Comparison of ENCODE assay signal across 27 mouse cellular contexts in genomic region chr15:69223411-69223810, GRCm38 (mm10).
"Had no signal": no experiment of that assay in that cellular context is flagged by ENCODE, and none has a peak within 500 bp of the region (broad histone marks: within the 10 kb centered on the region; RNA-seq: fewer than 3 reads in every experiment).

No protein-coding gene starts in this region.

- H3K4me1 ChIP-seq: limb, embryonic 10.5 days; limb, embryonic 12.5 days; limb, embryonic 13.5 days; limb, embryonic 15.5 days; liver, embryonic 12.5 days; liver, embryonic 13.5 days; liver, embryonic 15.5 days; lung, embryonic 15.5 days; megakaryocyte, embryonic 14.5 days; midbrain, embryonic 10.5 days; midbrain, embryonic 13.5 days; midbrain, embryonic 15.5 days had no signal

- H3K9me3 ChIP-seq: limb, embryonic 10.5 days; limb, embryonic 12.5 days; limb, embryonic 13.5 days; limb, embryonic 15.5 days; liver, embryonic 12.5 days; liver, embryonic 13.5 days; liver, embryonic 15.5 days; lung, embryonic 15.5 days; midbrain, embryonic 10.5 days; midbrain, embryonic 12.5 days; midbrain, embryonic 13.5 days; midbrain, embryonic 15.5 days had no signal

- H3K27me3 ChIP-seq: limb, embryonic 12.5 days; limb, embryonic 13.5 days; limb, embryonic 15.5 days; liver, embryonic 12.5 days; liver, embryonic 13.5 days; liver, embryonic 15.5 days; lung, embryonic 15.5 days; megakaryocyte, embryonic 14.5 days; midbrain, embryonic 12.5 days; midbrain, embryonic 13.5 days; midbrain, embryonic 15.5 days had no signal

- H3K36me3 ChIP-seq: limb, embryonic 10.5 days; limb, embryonic 12.5 days; limb, embryonic 13.5 days; limb, embryonic 15.5 days; liver, embryonic 12.5 days; liver, embryonic 13.5 days; liver, embryonic 15.5 days; lung, embryonic 15.5 days; midbrain, embryonic 10.5 days; midbrain, embryonic 12.5 days; midbrain, embryonic 13.5 days; midbrain, embryonic 15.5 days had no signal

- H3K4me3 ChIP-seq: limb, embryonic 10.5 days; limb, embryonic 12.5 days; limb, embryonic 13.5 days; limb, embryonic 15.5 days; liver, embryonic 12.5 days; liver, embryonic 13.5 days; liver, embryonic 15.5 days; lung, embryonic 15.5 days; megakaryocyte, embryonic 14.5 days; midbrain, embryonic 10.5 days; midbrain, embryonic 12.5 days; midbrain, embryonic 13.5 days; midbrain, embryonic 15.5 days; myocyte had no signal

- H3K9ac ChIP-seq: limb, embryonic 12.5 days; limb, embryonic 13.5 days; limb, embryonic 15.5 days; liver, embryonic 12.5 days; liver, embryonic 13.5 days; liver, embryonic 14.5 days; liver, embryonic 15.5 days; liver, postnatal 0 days; lung, embryonic 14.5 days; lung, embryonic 15.5 days; midbrain, embryonic 12.5 days; midbrain, embryonic 13.5 days; midbrain, embryonic 15.5 days had no signal

- H3K27ac ChIP-seq: limb, embryonic 10.5 days; limb, embryonic 12.5 days; limb, embryonic 13.5 days; limb, embryonic 15.5 days; liver, embryonic 12.5 days; liver, embryonic 13.5 days; liver, embryonic 14.5 days; liver, embryonic 15.5 days; lung, embryonic 15.5 days; macrophage; midbrain, embryonic 10.5 days; midbrain, embryonic 12.5 days; midbrain, embryonic 13.5 days; midbrain, embryonic 15.5 days had no signal

- DNase-seq: left cerebral cortex, postnatal 4 days; liver; liver, embryonic 13.5 days; liver, postnatal 0 days; lung, adult 18-20 months; lung, adult 2 months; lung, embryonic 14.5 days; lung, postnatal 10 days; lung, postnatal 14 days; lung, postnatal 36 days; lung, postnatal 4 days; midbrain, embryonic 14.5 days had no signal
